Mouse (Mus musculus): ENCODE results near the gene Klc3.

- TF ChIP-seq CTCF (IDR thresholded peaks at IDR 0.05; ENCODE audit: low read depth, low read length), result no peak
- no peak for TF ChIP-seq POLR2A (IDR thresholded peaks at IDR 0.05; ENCODE audit: borderline replicate concordance, low read depth, low read length)
These were observed 16.2 kb upstream of the Klc3 start for GRCm38 (mm10) chr7:19420121-19420520.
